Mouse (Mus musculus): Measurements from ENCODE around the gene Ly6g. TPM values are rescaled to one million over a fixed set of nuclear protein-coding genes. Genes with fewer than 3 reads are reported as not detected.
"Not testable (repeated sequence)": the region's sequence is repeated elsewhere in the genome, so short reads cannot be mapped to it uniquely, and the experiment has no call there.

Ly6g gene
- polyA plus RNA-seq, 1 experiment from 2014 or later: not detected

GRCm38 (mm10) chr15:75190560-75190959 lies 35.5 kb downstream of the Ly6g start:
- not testable (repeated sequence) for H3K27ac ChIP-seq (replicated peaks; ENCODE audit: low read depth, low read length); H3K4me2 ChIP-seq (ENCODE audit: low read depth, low read length); H3K9ac ChIP-seq (ENCODE audit: low read depth, low read length); H3K36me3 ChIP-seq (ENCODE audit: control insufficient read depth, insufficient read depth, low read length); H3K4me3 ChIP-seq (ENCODE audit: low read depth, low read length); H3K27me3 ChIP-seq (replicated peaks; ENCODE audit: control insufficient read depth, insufficient read depth, low read length); H3K4me1 ChIP-seq (ENCODE audit: control insufficient read depth, insufficient read depth, low read length); ATAC-seq (ENCODE audit: low read depth); DNase-seq (ENCODE audit: low spot score); H3K9me3 ChIP-seq (ENCODE audit: control insufficient read depth, low read length)
- 0% methylated on average over 1 of the region's 3 CpGs for WGBS

Other genes with a start within 250 kb of the Ly6g start
- not detected in 2 replicates for gene Ly6i, start 171.8 kb upstream of the Ly6g start, polyA plus RNA-seq (2014; fragmentation: Nextera tagmentation; extraction: Ambion mirVana)
- gene Ly6a, start 157.2 kb upstream of the Ly6g start, polyA plus RNA-seq (2014; fragmentation: Nextera tagmentation; extraction: Ambion mirVana): 7.8 and 17.1 TPM in 2 replicates
- gene Ly6c1, start 106.4 kb upstream of the Ly6g start, polyA plus RNA-seq (2014; fragmentation: Nextera tagmentation; extraction: Ambion mirVana): 14.8 and 21.5 TPM in 2 replicates
- gene Ly6c2, start 43.3 kb upstream of the Ly6g start, polyA plus RNA-seq (2014; fragmentation: Nextera tagmentation; extraction: Ambion mirVana): 1.1 and 1.7 TPM in 2 replicates
- not detected in 2 replicates for gene BC025446, start 61.1 kb downstream of the Ly6g start, polyA plus RNA-seq (2014; fragmentation: Nextera tagmentation; extraction: Ambion mirVana)
- not detected in 2 replicates for gene Ly6f, start 113.2 kb downstream of the Ly6g start, polyA plus RNA-seq (2014; fragmentation: Nextera tagmentation; extraction: Ambion mirVana)

All from embryonic facial prominence, embryonic 14.5 days (tissue).